Mouse (Mus musculus): ENCODE data around the gene Cobl. TPM values are rescaled to one million over a fixed set of nuclear protein-coding genes. Genes with fewer than 3 reads are reported as not detected.

Cobl gene
- total RNA-seq, 2 experiments from 2014 or later = 2.0 to 2.8 TPM

DNA sequence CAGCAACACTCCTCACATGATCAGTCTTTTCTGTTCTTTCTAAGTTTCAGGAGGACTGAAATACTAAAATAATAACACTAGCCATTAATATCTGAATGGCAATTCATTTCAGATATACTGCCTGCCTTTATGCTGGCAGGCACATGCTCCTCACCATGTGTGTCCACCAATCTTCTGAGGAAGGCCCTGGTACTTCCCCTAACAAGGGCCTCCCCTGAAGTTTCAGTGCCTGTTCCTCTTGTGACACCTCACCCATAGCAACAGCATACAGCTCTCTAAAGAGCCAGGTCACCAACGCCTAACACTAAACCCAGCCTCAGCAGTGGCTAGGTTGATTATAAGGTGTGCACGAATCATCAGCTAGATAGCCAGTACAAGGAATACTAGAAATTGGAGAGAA is 20.5 kb downstream of the Cobl start:
- DNase-seq = no peak

DNA sequence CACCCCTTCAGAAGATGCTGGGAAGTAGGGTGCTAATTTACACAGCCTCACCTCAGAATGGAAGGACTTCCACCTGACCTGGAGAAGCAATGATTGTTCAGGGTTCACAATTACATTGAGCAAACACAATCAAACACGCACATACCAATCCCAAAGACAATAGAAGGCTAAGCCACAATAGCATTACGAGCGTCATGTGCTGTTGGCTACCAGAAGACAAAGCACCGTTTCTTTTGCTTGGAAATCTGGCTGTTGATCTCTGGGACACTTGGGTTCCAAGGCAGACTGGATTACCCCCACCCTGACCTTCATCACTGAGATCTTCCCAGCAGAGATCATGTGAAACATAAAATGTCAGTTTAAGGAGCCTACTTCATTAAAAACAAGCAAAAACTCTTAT is 21.1 kb downstream of the Cobl start:
- DNase-seq = no peak

DNA sequence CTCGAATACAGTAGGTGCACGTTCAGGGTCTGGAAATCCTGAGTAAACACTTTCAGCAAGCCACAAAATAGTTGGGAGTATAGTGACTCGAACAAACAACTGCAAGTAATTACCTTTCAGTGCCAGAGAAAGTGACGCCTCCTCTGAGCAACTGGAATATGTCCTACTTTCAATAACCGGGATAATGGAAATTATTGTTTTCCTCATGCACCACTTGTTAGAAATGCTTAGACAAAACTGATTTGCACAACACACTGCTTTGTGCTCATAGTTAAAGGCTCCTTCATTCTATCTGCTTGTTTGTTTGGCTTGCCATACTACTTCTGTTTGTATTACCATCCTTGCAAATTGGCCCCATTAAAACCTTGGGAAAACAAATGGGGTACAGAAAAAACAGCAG is 21.6 kb downstream of the Cobl start:
- no peak for DNase-seq

DNA sequence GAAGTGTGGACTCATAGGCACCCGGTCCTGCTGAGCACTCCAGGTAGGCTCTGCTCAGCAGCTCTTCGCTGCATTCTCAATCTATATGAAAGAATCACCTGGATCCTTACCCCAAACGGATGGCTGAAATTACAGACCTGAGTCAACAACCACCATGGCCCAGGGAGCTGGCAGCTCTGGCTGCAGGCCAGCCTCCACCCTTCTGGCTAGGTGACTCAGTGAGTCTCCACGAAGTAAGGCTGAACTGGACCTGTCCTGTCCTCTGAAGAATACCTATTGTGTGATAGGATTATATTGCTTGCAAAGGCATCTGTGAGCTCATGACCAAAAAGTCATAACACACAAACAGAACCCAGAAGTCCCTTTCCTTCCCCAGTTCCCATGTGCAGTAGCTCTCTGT is 22.5 kb downstream of the Cobl start:
- no peak for DNase-seq

DNA sequence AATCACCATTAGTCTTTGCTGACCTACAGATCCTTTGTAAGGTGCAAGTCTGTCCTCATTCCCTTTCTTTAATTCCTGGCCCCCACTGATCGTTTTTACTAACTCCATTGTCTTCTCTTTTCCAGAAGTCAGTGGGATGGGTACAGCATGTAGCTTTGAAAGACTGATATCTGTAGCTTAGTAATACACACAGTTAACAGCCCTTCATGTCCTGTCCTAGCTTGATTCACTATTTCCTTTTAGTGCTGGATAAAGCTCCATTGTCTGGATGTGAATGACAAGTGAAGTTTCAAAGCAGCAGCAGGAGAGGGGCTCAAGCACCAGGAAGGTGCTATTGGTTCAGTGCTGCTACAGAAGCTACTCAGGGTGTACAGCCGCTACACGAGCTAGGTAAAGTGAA is 28.9 kb downstream of the Cobl start:
- no peak for DNase-seq

DNA sequence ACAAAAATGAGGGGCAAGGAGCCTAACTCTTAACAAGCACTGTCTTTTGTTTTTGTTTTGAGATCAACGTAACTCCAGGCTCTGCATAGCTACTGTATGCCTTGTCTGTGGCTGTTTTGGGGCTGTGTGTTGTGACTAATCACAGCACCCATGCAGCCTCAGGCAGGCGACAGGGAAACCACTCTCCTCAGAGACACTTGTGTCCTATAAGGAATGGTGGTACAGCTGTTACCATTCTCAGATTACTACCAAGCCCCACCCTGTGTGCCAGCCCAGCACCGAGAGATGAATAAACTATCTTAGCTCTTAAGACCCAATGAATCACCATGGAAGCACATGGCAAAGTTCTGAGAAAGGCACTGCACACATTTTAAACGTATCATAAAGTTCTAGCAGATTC is 29.7 kb downstream of the Cobl start:
- no peak for DNase-seq

DNA sequence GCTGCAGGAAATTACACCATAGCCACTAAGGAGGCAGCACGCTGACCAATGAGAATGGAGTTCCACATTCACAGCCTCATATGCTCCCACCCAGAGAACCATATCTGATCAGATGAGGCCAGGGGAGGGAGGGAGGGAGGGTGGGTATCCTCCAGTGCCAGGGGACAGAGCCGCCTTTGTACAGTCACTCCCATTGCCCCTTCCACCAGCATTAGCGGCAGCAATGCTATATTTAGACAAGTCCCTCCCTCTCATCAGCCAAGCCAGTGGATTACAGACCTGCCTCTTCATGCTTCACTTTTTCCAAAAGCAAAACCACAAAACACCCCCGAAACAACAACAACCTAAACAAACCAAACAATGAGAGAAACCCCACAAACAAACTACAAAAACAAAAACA is 30.2 kb downstream of the Cobl start:
- no peak for DNase-seq

DNA sequence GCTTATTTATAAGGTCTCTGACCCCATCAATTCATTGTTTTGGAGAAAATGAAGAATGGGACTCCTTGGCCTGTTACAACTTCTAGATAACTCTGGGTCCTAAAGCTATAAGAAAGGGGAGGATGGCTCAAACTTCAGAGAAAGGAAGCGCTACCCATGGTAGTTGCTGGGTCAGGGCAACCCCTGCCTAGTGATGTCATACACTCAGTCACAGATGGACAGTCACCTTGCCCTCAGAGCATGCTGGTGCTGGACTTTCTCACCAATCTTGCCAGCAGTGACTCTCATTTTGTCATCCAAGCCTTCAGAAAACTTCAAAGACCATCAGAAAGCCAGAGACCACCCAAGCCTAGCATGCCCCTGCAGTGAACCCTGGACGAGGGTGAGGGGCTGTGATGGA is 32.8 kb downstream of the Cobl start:
- DNase-seq = no peak

DNA sequence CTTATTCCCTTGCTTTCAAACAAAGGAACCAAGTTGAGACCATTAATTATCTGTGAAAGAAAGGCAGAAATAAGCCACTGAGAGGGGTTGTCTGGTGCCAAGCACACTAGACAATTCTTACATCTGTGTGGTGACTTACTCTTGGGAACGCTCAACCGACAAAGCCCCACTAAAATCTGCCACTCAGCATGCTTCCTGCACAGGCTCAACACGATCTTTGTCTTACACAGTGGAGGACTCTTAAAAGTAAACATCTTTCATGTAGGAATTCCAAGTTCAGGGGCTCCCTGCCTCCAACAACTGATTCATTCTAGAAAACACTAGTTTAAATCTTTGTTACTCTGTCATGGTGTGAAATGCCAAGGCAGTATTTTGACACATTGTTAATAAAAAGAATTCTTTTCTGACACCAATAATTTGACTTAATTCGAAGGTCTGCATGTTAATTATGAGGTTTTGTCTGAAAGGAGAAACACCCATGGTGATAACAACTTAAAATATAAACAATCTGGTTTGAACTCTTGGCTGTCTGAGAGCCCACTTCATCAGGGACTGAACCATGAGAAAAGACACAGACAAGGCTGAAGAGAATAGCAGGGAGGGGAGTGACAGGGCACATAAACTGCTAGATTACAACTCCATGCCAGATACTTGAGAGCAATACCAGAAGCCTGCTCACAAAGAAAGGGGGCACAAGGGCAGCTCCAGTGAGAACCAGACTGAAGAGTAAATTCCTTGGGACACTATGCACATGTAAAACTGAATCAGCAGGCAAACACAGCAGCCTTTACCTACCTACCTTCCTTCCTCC is 34.3 kb downstream of the Cobl start:
- no peak for DNase-seq

DNA sequence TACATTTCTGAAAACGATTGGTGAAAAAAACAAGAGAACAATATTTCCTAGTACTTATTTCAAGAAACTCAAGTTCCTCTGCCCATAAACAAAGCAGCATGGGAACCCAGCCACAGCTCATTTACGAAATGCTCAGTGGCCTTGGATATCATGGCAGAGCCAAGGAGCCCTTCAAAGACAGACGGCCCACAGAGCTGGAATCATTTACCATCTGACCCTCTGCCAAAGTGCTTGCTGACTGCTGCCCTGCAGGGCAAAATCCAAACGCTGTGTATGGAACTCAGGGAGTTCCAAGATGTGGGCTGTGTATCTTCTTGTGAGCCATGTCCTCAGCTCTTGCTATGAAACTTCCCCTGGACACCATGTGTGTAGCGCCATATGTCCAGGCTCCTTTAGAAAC is 38.0 kb downstream of the Cobl start:
- DNase-seq = peak; percentile 32 to 38

DNA sequence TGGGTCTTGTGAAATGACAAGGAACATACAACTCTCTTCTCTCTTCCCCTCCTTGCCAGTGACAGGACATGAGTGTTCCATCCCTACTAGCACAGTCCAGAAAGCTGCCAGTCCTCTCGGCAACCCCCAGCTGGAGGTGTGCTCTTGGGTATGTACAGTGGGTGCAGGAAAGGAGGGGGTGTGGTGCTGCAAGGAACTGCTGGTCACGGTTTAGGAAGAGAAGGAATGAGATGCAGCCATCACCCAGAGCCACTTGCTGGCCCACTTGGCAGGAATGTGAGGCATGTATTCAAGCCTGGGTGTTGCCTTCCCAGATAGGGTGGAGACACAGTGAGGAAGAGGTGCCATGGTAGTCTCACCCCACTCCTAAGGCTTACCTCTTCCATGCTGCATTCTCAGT is 40.6 kb downstream of the Cobl start:
- no peak for DNase-seq

DNA sequence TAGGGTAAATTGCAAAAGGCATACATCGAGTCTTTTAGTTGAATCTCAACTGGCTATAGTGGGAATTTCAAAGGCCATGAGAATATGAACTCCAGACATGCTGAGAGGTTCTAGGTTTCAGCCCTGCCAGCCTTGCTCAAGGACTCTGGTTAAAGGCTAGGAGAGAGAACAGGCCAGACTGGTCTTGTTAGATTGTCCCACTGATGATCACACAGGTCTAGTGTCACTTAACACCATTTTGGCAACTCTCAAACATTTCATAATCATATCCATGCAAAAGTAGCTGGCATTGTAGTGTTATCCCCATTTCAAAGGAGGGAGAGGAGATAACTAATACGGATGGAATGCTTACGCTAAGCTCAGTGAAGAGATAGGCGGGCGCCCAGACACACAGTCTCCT is 43.6 kb downstream of the Cobl start:
- DNase-seq = no peak

DNA sequence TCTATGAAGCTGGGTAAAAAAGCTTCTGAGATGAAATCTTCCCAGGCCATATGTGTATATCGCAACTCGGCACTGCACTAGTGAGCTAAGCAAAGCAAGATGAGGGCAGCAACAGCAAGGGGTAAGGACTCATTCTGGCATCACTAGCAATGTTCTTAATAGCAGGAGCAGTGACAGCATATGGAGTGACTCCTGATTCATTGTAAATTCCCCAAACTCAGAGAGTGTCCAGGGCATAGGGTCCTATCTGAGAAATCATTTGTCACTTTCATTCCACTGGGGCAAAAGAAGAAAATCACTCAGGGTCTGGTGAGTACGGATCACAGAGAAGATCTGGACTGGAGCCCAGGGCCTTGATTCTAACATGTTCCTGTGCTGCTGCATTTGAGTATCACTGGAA is 44.6 kb downstream of the Cobl start:
- DNase-seq = no peak

DNA sequence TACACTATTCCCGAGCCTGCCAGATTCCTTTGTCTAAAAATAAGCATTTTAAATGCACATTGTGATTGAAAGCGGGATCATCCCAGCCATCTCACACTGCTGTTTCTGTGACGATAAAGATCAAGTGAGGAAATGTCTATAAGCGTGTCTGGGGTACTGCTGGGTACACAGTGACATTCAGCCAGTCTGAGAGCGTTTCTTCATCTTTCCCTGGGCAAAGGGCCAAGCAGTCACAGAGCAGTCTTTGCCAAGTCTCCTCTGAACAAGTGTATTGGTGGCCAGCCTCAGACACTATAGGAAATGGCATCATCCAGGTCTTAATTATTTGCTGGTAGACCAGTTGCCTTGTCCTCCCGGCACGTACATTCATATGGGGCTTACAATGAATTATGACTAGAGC is 47.9 kb downstream of the Cobl start:
- peak; percentile 19 to 24 for DNase-seq

DNA sequence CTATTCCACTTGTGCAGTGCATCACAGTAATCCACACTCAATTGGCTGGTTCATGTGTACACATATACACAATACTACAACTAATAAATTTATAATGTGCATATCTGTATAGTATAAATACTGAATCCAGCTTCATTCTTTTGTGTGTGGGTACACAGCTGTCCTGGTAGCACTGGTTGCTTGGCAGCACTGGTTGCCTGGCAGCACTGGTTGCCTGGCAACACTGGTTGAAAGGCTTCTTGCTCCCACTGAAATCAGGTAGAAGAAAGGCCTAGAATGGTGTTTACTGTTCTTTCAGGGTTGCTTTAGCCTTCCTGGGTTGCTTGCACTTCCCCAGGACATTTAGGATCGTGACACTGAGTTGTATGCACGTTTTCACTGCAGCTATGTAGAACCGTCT is 49.4 kb downstream of the Cobl start:
- no peak for DNase-seq

DNA sequence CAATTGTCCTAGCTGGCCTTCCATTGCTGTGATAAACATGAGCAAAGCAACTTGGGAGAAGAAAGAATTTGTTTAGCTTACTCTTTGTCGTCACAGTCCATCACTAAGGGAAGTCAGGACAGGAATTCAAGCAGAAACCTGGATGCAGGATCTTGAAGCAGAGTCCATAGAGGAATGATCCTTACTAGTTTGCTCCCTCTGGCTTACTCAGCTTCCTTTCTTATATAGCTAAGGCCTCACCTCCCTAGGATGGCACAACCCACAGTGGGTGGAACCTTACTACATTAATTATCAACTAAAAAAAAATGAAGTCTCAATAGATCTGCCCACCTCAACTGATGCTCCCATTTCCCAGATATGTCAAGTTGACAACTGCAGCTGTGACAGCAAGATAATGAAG is 52.8 kb downstream of the Cobl start:
- DNase-seq = no peak

DNA sequence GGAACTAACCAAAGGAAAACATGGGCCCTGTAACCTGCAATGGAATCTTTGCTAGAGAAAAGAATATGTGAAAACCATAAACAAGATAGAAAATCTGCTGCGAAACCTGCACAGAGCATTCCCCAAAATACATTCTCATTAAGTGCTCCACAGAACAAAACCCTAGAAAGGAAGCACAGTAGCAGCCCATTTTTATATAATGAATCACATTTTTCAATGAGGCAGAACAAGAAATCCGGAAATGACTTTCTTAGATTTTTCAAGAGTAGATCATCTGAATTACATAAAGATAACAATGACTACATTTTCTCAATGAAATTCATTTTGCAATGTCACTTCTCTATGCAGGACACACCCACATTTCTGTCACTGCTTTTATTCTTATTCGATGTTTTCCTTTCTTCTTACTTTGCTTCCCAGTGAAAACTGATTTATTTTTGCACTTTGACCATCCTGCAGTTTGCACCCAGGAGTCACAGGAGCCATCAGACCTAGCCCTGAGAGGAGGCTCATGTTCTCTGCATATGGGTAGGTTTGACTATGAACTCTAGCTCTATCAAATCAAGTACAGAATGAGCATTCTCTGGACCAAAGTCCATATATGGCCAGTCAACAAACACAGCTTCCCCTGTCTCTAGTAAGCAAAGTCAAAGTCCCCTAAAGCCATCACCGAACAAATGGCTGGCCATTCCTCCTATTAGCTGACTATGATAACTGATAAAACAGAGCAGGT is 53.5 kb downstream of the Cobl start:
- no peak for DNase-seq

DNA sequence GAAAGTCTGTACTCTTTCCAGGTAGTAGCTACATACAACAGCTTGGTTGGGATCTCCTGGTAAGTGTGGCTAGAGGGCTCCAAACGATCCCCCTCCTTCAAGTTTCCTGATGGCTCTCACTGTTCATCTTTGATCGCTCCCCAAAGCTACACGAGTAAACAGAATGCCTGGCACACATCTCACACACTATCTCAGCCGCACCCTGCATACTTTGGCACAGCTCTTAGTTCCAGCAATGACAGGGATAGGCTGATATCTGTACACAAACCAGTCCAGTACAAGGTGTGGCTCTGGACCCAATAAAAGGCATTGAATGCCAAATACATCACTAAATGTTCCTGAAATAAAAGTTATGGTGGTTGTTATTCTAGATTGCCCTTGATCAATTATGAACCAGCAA is 55.3 kb downstream of the Cobl start:
- DNase-seq = no peak

DNA sequence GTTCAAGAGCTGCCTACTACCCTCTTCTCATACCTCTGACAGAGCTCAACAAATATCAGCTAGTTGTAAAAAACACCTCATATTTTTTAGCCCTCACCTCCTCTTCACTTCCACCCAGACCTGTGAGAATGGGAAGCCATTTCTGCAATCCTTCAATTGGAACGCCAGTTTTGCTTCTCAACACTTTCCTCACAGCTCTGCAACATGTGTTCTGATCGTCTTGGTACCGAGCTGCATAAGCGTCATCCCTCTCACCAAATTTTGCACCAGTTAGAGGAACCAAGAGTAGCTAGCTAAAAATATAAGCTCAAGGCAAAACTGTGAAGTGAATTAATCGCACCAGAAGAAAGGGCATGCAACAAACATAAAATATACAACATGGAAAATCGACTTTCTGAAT is 56.9 kb downstream of the Cobl start:
- no peak for DNase-seq

DNA sequence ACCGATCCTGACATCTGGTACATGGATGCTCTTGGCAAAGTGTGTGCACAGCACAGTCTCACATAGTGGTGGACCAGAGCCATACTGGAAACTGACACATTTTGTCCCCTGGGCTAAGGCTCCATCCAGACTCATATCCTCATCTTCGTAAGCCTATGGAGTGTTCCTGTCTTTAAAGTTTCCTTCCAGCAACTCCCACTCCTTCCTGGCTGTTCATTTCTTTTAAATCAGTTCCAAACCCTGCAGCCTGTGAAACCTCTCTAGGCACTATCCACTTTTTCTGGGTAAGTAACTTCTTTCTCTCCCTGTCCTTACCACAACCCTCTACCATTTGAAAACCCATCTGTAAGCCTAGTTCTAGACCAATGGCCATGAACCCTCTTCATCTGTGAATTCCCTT is 64.9 kb downstream of the Cobl start:
- DNase-seq = no peak

DNA sequence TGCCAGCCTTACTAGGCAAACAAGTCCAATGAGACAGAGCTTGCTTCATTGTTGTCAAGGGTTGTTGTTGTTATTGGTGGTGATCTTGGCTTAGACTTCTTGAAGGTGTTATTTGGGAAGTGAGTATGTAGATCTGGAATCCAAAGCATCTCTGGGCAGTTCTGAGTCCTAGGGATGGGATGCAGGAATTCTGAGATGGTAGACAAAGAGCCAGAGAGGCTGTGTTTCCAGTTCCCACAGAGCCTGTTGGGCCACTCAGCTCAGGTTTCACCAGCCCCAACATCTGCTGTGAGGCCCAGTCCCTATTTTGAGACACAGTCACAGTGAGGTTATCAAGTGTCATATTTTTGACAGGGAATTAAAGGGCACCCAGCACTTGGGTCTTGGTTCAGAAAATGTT is 68.6 kb downstream of the Cobl start:
- no peak for DNase-seq

DNA sequence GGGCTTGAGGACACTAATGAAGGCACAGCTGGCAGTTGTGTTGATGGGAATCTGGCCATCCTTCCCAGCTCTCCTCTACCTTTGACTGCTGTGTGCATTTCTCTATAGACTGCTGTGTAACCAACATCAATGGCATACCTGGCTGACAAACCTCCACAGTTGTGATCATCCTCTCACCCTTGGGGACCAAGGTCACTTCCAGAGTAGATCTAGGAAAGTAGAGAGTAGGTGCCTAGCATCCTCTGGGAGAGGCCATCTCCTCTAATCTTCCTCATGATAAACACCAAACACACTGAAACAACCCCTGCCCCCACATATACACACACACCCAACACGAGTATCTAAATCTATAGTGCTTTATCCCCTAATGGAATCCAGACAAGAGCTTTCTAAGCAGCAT is 70.1 kb downstream of the Cobl start:
- no peak for DNase-seq

DNA sequence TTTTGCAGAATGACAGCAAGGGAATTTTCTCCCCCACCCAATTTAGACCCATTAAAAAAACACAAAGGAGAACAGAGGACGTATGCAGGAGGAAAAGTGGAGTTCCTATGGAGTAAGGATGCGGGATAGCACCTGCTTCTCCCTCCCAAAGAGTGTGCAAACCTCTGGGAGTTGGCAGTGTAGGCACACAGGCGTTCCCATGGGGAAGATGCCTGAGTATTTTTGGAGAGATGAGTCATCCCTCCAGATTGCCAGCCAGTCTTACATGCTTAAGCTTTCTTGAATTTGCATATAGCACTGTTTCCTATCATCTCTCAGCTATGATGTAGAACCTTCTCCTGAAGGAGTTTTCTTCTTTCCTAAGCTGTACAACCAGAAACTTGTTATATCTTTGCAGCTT is 70.6 kb downstream of the Cobl start:
- no peak for DNase-seq

DNA sequence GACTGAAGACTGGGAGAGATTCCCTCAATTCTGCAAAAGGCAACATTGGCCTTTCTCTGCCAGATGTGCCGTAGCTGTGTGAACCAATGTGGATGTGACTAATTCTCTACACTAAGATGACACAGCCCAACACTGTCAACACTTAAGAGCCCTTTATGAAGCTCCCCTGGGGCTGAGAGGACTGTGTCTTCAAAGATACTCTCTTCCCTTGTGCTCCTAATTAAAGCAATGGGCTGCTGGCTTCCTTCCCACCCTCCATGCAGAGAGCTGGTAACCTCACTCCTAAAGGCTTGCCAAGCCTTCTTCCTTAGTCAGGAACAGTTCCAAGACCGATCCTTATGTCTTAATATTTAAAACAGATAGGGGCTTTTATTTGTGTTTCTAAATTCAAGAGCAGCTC is 79.9 kb downstream of the Cobl start:
- peak in 1 of 2 experiments; percentile 22 for DNase-seq
